Mouse (Mus musculus) CH12.LX (cell line): Measurements from ENCODE around the gene Abat. TPM values are rescaled to one million over a fixed set of nuclear protein-coding genes. Genes with fewer than 3 reads are reported as not detected.
"Not testable (repeated sequence)": the region's sequence is repeated elsewhere in the genome, so short reads cannot be mapped to it uniquely, and the experiment has no call there.

Source experiments
- DNase-seq: peaks from one replicate; pipeline ENCODE4 v3.0.0-alpha.2; 2013; ENCODE audit errors: extremely low read depth
- H3K27ac ChIP-seq: 2 replicates; pipeline ENCODE4 v1.5.1; 2012; ENCODE audit warnings: low read depth, mild to moderate bottlenecking, control low read depth, moderate library complexity; ENCODE audit not compliant: insufficient read depth
- H3K27me3 ChIP-seq: replicated peaks from 2 replicates; pipeline ENCODE3; 2012; ENCODE audit warnings: inconsistent platforms
- H3K36me3 ChIP-seq, 2 experiments: replicated peaks in 1 of 2; 2 replicates each; pipeline versions ENCODE3 to v1.6.1; 2012; ENCODE audit warnings: inconsistent platforms in 1 of 2, low read length in 1 of 2, mild to moderate bottlenecking in 1 of 2, mixed read lengths in 1 of 2, moderate library complexity in 1 of 2; ENCODE audit not compliant: control insufficient read depth in 1 of 2, insufficient read depth in 1 of 2
- H3K4me1 ChIP-seq, 2 experiments: 2 replicates each; pipeline ENCODE4 v1.6.1; 2012; ENCODE audit warnings: inconsistent platforms in 1 of 2, moderate library complexity in 1 of 2; ENCODE audit not compliant: insufficient read depth in 2 of 2, control insufficient read depth in 1 of 2
- H3K4me2 ChIP-seq: 2 replicates; pipeline ENCODE4 v1.6.1; 2012; ENCODE audit warnings: low read depth, mild to moderate bottlenecking, control low read depth; ENCODE audit not compliant: poor library complexity, insufficient read depth, severe bottlenecking
- H3K4me3 ChIP-seq, 3 experiments: fragments of 150-350 bp in 1 of 3; sonication (generic) in 1 of 3; replicated peaks in 1 of 3; 2 replicates each; pipeline versions ENCODE3 to v1.5.1; 2011 to 2012; ENCODE audit warnings: low read depth in 2 of 3, low read length in 2 of 3, mild to moderate bottlenecking in 2 of 3, moderate library complexity in 2 of 3, control low read depth in 1 of 3, improper control_type of control experiment in 1 of 3, inconsistent platforms in 1 of 3, mixed read lengths in 1 of 3; ENCODE audit not compliant: poor library complexity in 1 of 3
- H3K79me2 ChIP-seq: replicated peaks from 2 replicates; pipeline ENCODE4 v1.6.1; 2012; ENCODE audit warnings: mild to moderate bottlenecking, moderate library complexity; ENCODE audit not compliant: control insufficient read depth, poor library complexity, insufficient read depth, severe bottlenecking; ENCODE audit errors: extremely low read depth
- H3K9ac ChIP-seq: 2 replicates; pipeline ENCODE4 v1.6.1; 2012; ENCODE audit warnings: low read depth, mild to moderate bottlenecking, control low read depth, moderate library complexity; ENCODE audit not compliant: insufficient read depth
- H3K9me3 ChIP-seq: replicated peaks from 2 replicates; pipeline ENCODE3; 2012; ENCODE audit warnings: low read length, inconsistent platforms, mixed read lengths
- CHD1 ChIP-seq: IDR thresholded peaks from 2 replicates; pipeline ENCODE4 v1.6.1; 2012; ENCODE audit warnings: low read depth, low read length, improper control_type of control experiment, inconsistent platforms
- ELF1 ChIP-seq: IDR thresholded peaks from 2 replicates; pipeline ENCODE4 v1.6.1; 2014; ENCODE audit warnings: low read depth, mild to moderate bottlenecking, inconsistent platforms, low read length, improper control_type of control experiment
- EP300 ChIP-seq: IDR thresholded peaks from 2 replicates; pipeline ENCODE4 v1.6.1; 2011; ENCODE audit warnings: low read length, improper control_type of control experiment
- MAFK ChIP-seq: IDR thresholded peaks from 2 replicates; pipeline ENCODE4 v1.6.1; 2011; ENCODE audit warnings: low read length, improper control_type of control experiment; ENCODE audit not compliant: insufficient replicate concordance
- MAX ChIP-seq: IDR thresholded peaks from 2 replicates; pipeline ENCODE4 v1.6.1; 2011; ENCODE audit warnings: low read length, improper control_type of control experiment
- MXI1 ChIP-seq: IDR thresholded peaks from 2 replicates; pipeline ENCODE4 v1.6.1; 2011; ENCODE audit warnings: mild to moderate bottlenecking, low read depth, low read length, improper control_type of control experiment
- MYC ChIP-seq: IDR thresholded peaks from 2 replicates; pipeline ENCODE4 v1.6.1; 2011; ENCODE audit warnings: low read depth, mild to moderate bottlenecking, improper control_type of control experiment, low read length
- POLR2A ChIP-seq: IDR thresholded peaks from 2 replicates; pipeline ENCODE4 v1.6.1; 2011; ENCODE audit warnings: low read depth, mild to moderate bottlenecking, improper control_type of control experiment, low read length
- SIN3A ChIP-seq: IDR thresholded peaks from 2 replicates; pipeline ENCODE4 v1.6.1; 2012; ENCODE audit warnings: low read length, improper control_type of control experiment, inconsistent platforms
- TCF12 ChIP-seq: IDR thresholded peaks from 2 replicates; pipeline ENCODE4 v1.6.1; 2014; ENCODE audit warnings: low read depth, mild to moderate bottlenecking, inconsistent platforms, low read length, improper control_type of control experiment
- dilution Hi-C: fragments of 300-500 bp; cut with MboI; formaldehyde crosslinking; loops from 2 replicates; pipeline ENCODE4 v1.14.3; 2020; ENCODE audit warnings: low sequenced_read_pairs; ENCODE audit not compliant: extremely low pct_unique_long_range_greater_than_20kb, extremely low pct_ligation_motif_present
- in situ Hi-C: fragments of 300-500 bp; cut with MboI; formaldehyde crosslinking; loops from 3 replicates; pipeline ENCODE4 v1.14.3; 2019; ENCODE audit warnings: low sequenced_read_pairs, low pct_ligation_motif_present, low pct_unique_long_range_greater_than_20kb, mixed read lengths
- polyA plus RNA-seq: library from polyadenylated mRNA; unstranded; fragments of >175 nt; gene quantifications from 2 replicates; pipeline ENCODE4 v1.2.1, GENCODE M21; 2012; ENCODE audit warnings: low read depth; ENCODE audit not compliant: insufficient read length
- total RNA-seq, 2 experiments: library from RNA; depleted of rRNA; stranded (reverse); fragments of 300-350 nt in 1 of 2; fragments of >200 nt in 1 of 2; gene quantifications; 2 replicates each; pipeline ENCODE4 v1.2.3; 2012 to 2014

Gene Abat
- total and polyA plus RNA-seq, 3 experiments, result 0.17 TPM; not detected in 2

GRCm38 (mm10) chr16:8549506-8549905 is 36.3 kb downstream of the Abat start:
- peaks cover 77% of the 10 kb centered on the region for H3K27me3 ChIP-seq
- in situ Hi-C loops (no loop called here), dilution Hi-C loops (no loop called here)

GRCm38 (mm10) chr16:8554351-8554750 is 41.1 kb downstream of the Abat start:
- Histone ChIP-seq H3K27ac (no peak overlapping the region), H3K9ac (no peak overlapping the region), H3K4me2 (no peak overlapping the region), H3K9me3 (no peaks in the 10 kb centered on the region), H3K4me3 (no peak overlapping the region), H3K27me3 (peaks cover 40% of the 10 kb centered on the region), H3K36me3 (no peaks in the 10 kb centered on the region), H3K4me1 (no peaks in the 10 kb centered on the region), H3K79me2 (no peaks in the 10 kb centered on the region)
- TF ChIP-seq POLR2A, result no peak
- DNase-seq, result no peak
- in situ Hi-C loops (no loop called here), dilution Hi-C loops (no loop called here)

More at GRCm38 (mm10) chr16:8549506-8549905, 36.3 kb downstream of the Abat start:
- Histone ChIP-seq H3K9ac (no peak overlapping the region), H3K9me3 (no peaks in the 10 kb centered on the region), H3K4me2 (no peak overlapping the region), H3K79me2 (no peaks in the 10 kb centered on the region), H3K27ac (no peak overlapping the region), H3K4me3 (no peak overlapping the region), H3K36me3 (no peaks in the 10 kb centered on the region), H3K4me1 (no peaks in the 10 kb centered on the region)
- no peak for DNase-seq
- no peak for TF ChIP-seq CHD1
- TF ChIP-seq MAFK, result no peak
- no peak for TF ChIP-seq EP300
- no peak for TF ChIP-seq MAX
- TF ChIP-seq MXI1, result no peak
- TF ChIP-seq SIN3A, result no peak
- no peak for TF ChIP-seq ELF1
- no peak for TF ChIP-seq TCF12
- TF ChIP-seq MYC, result no peak

GRCm38 (mm10) chr16:8554751-8555150 is 41.5 kb downstream of the Abat start:
- in situ Hi-C loops, H3K9me3 ChIP-seq, H3K79me2 ChIP-seq, dilution Hi-C loops, H3K4me3 ChIP-seq, DNase-seq, H3K36me3 ChIP-seq, H3K4me2 ChIP-seq, H3K9ac ChIP-seq, H3K27ac ChIP-seq, H3K4me1 ChIP-seq: not testable (repeated sequence)
- H3K27me3 ChIP-seq, result peaks cover 36% of the 10 kb centered on the region

- H3K9ac ChIP-seq, DNase-seq, H3K4me2 ChIP-seq, dilution Hi-C loops, H3K9me3 ChIP-seq, H3K4me1 ChIP-seq, H3K4me3 ChIP-seq, H3K27ac ChIP-seq, H3K79me2 ChIP-seq, in situ Hi-C loops, H3K36me3 ChIP-seq: not testable (repeated sequence)
- peaks cover 39% of the 10 kb centered on the region for H3K27me3 ChIP-seq
Measured at GRCm38 (mm10) chr16:8555371-8555770, 42.1 kb downstream of the Abat start.
